Mouse (Mus musculus) cortical plate, adult 2 months (tissue): ENCODE data around the gene Gaa. TPM values are rescaled to one million over a fixed set of nuclear protein-coding genes. Genes with fewer than 3 reads are reported as not detected.

ENCODE experiments used
- H3K27ac ChIP-seq: fragments of 200-500 bp; 2 replicates; pipeline ENCODE4 v1.5.1; 2012; ENCODE audit warnings: low read length, control low read depth, inconsistent platforms; ENCODE audit not compliant: insufficient read depth
- H3K4me1 ChIP-seq: fragments of 200-500 bp; 2 replicates; pipeline ENCODE4 v1.6.1; 2011; ENCODE audit warnings: low read length; ENCODE audit not compliant: control insufficient read depth, insufficient read depth
- H3K4me3 ChIP-seq: fragments of 200-500 bp; 2 replicates; pipeline ENCODE4 v1.5.1; 2011; ENCODE audit warnings: mild to moderate bottlenecking, low read length, control low read depth; ENCODE audit not compliant: insufficient read depth
- CTCF ChIP-seq: fragments of 200-500 bp; IDR thresholded peaks from 2 replicates; pipeline ENCODE4 v1.5.1; 2011; ENCODE audit warnings: mild to moderate bottlenecking, control low read depth, low read length; ENCODE audit not compliant: insufficient read depth; ENCODE audit errors: extremely low read depth
- POLR2A ChIP-seq: fragments of 200-500 bp; IDR thresholded peaks from 2 replicates; pipeline ENCODE4 v1.6.1; 2011; ENCODE audit warnings: mild to moderate bottlenecking, low read length, control low read depth; ENCODE audit not compliant: insufficient read depth; ENCODE audit errors: extremely low read depth
- polyA plus RNA-seq: library from polyadenylated mRNA; depleted of rRNA; stranded (reverse); fragments of >200 nt; gene quantifications from 2 replicates; pipeline ENCODE4 v1.2.3, GENCODE M21; 2012

Gaa gene
- polyA plus RNA-seq, 1 experiment, result 193 TPM

DNA sequence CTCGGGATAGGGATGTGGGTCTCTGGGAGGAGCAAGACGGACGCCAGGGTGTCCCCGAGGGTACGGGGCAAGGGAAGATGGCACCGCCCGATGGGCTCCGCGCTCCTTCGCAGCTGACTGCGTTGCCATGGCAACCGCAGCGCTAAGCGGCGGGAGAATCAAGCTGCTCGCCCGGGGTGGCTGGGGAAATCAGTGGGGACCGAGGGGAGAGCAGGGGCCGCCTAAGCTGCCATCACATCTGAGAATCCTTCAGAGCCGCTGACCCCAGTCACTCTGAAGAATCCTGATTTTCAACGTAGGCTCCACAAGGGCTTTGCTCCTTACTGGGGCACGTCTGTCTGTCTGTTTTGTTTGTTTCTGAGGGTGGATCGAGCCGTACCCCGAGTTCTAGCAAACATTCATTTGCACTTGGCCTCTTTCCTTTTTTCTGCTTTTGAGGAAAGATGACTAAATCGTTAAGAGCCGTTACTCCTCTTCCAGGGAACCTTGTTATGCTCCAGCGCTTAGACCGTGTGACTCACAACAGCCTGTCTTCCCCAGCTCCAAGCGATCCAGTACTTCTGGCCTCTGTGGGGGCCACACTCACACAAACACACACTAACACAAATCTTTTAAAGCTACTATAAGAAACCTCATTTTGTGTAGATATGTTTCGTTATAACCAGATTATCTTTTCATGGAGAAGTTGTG lies 32.7 kb downstream of the Gaa start:
- TF ChIP-seq POLR2A (no peak), CTCF (no peak)
- H3K27ac ChIP-seq, result peak overlapping the region; percentile 90
- peaks cover 3% of the 10 kb centered on the region; the same call in 1 of the 2 replicates for H3K4me1 ChIP-seq
- peak overlapping the region; percentile 59 for H3K4me3 ChIP-seq

DNA sequence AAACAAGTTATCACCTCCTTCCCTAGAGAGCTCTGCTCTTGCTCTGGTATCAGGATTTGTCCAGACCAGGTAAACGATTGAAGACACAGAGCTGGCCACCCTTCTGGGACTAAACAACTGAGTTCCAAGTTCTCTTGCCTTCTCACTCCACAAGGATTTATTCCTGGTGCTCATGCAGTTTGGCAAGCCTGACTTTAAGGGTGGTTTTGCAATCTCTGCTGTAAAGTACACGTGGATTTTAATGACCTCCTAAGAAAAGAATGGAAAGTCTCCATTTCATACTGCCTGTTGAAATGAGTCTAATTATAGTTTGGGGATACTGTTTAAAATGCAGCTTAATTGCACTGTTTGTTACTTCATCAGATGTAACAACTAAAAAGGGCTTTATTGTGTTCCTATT lies 33.3 kb downstream of the Gaa start:
- Histone ChIP-seq H3K27ac (no peak overlapping the region), H3K4me3 (no peak overlapping the region; the same call in 1 of the 2 replicates)

DNA sequence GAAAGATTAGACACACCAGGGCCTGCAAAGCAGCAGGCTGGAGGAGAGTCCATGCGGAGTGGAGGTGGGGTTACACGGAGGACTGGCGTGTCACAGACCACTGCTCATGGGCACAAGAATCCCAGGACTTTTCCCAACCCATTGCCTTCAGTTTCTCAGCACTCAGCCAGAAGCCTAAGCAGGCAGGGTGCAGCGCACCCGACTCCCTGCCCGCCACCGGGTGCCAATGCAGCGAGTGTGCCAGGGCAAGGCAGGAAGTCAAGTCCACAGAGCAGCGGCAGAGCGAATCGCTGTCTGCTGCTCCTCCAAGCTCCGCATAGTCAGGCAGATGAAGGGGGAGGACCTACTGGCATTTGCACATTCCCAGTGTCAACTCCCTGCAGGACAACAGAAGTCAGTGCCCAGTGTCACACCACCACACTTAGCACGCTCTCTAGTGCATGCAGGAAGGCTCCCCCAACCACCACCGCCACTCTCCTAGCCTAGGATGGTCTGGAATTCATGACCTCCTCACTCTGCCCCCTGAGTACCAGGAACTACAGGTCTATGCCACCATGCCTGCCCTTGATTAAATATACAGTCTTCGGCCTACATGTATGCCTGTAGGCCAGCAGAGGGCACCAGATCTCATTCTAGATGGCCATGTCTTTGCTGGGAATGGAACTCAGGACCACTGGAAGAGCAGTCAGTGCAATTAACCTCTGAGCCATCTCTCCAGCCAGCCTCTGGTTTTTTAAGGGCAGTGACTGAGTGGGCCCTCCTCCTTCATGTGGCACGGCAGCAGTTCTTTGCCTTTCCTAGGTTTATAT lies 37.4 kb downstream of the Gaa start:
- TF ChIP-seq POLR2A (no peak), CTCF (peak; percentile 86)
- H3K4me1 ChIP-seq, result no peaks in the 10 kb centered on the region
- H3K27ac ChIP-seq, result no peak overlapping the region
- no peak overlapping the region for H3K4me3 ChIP-seq

More for the DNA sequence above, 33.3 kb downstream of the Gaa start:
- no peak for TF ChIP-seq POLR2A
- no peak for TF ChIP-seq CTCF
- H3K4me1 ChIP-seq, result peaks cover 3% of the 10 kb centered on the region; the same call in 1 of the 2 replicates

DNA sequence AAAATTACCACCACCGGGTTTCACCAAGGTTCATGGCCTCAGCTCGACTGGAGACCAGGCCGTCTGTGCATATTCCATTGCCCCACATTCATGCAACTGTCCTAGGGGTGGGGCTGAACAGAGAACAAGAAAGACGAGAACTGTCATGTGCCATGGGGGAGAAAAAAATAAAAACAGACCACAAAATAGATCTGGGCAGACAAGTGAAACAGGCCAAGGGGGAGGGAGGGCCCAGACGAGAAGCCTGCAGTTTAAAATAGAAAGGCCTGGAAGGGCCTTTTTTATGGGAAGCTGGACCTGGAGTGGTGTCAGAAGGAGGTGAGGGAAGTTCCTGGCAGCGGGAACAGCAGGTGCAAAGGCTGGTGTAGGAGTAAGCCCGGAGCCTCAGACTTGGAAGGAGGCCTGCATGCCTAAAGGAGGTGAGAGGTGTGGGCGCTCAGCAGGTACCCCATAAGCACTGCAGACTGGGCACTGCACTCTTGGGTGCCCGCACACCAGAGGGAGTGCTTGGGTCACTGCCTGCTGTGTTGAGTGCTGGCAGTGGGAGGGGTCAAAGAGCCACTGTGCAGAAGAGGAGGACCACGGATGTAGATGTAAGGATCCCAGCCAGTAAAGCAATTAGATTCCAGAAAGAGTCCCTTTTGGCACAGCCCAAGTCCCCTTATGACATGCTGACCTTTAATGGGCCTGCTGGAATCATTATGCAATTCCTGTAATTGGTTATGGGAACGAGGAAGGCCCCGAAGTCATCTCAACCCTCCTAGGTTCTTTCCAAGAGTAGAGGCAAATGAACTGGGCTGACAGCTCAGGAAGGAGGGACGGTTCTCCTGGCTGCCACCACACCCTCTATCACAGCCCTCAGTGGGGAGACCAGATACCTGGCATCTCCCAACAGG lies 39.3 kb downstream of the Gaa start:
- H3K27ac ChIP-seq, result no peak overlapping the region
- H3K4me1 ChIP-seq, result no peaks in the 10 kb centered on the region
- TF ChIP-seq POLR2A (no peak), CTCF (no peak)
- H3K4me3 ChIP-seq, result no peak overlapping the region

DNA sequence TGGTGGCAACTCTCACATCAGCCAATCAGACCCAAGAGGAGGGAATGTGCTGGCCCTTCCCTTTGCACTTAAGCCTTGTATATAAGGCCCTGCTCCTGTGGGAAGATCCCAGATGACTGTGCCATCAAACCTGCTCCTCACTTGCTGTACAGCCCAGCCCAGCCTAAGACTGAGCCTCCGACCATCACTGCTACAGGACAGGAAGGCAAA lies 39.9 kb downstream of the Gaa start, which contains the start of gene Card14:
Gene Card14, plus strand, starts transcription at position 111 of the 210 bp plus-strand sequence.
- no peak for TF ChIP-seq POLR2A
- no peak for TF ChIP-seq CTCF
- H3K27ac ChIP-seq, result no peak within 1 kb of the TSS
- H3K4me3 ChIP-seq, result no peak within 1 kb of the TSS
- H3K4me1 ChIP-seq, result no peaks in the 10 kb centered on the region

DNA sequence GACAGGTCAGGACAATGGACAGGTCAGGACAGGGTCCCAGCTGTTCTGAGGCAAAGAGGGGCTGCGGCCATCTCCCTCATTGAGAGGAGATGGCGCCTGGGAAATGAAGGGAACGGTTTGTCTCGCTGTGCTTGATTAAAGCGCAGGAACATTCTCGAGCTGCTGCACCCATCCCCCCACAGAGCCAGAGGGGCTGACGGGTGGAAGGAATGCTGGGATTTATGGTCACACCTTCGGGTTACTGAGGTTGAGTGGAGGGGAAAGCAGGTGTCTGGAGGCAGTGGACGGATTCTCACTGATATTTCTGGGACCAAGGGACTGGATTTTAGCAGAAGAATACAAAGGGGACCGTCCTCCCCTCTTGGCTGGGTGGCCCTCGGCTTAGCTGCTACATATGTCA lies 40.2 kb downstream of the Gaa start:
- no peak for TF ChIP-seq POLR2A
- TF ChIP-seq CTCF, result no peak
- no peak overlapping the region for H3K27ac ChIP-seq
- no peaks in the 10 kb centered on the region for H3K4me1 ChIP-seq
- no peak overlapping the region for H3K4me3 ChIP-seq

DNA sequence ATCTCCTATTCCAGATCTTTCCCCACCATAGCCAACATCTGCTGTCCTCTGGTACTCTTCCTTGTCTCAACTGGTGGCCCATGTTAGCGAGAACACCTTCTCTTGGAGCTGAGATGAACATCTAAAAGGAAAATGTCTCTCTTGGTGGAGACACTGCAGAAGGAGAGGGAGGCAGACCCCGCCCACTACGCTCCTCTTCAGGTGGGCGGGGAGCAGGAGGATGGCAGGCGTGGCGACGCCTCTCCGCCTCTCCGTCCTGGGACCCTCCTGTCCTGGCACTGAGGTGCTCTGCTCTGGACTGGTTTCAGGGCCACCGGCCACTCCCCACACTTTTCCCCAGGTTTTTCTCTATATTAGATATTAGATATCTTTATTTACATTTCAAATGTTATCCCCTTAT lies 42.9 kb downstream of the Gaa start:
- no peak overlapping the region for H3K27ac ChIP-seq
- TF ChIP-seq POLR2A, result no peak
- TF ChIP-seq CTCF, result no peak

DNA sequence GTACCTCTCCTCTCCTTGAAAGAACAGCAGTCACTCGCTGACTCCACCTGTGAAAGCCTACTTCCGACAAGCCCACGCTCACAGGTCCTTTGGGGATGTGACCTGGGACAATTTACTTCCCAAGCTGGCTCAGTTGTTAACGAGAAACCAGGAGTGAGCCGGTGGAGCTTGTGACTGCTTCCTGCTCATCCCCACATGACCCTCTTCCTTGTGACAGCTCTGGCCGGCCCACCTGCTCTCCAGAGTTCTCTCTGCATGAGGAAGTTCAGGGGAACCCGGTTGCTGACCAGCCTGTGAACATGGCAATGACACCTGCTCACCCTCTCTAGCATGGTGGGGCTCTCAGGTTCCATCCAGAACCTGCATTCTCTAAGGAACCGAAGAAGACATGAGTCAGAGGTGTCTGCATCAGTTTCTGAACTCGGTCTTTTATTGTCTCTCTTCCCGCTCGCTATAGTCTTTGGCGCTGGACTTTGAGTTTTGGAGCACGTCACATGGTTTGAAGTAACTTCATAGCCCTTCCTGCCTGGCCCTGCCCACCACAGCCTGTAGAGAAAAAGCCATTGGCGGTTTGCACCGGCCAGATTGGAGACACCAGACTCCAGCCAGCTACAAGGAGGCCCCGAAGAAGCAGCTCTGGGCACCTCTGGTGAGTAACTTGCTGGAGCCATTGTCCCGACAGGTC lies 46.7 kb downstream of the Gaa start:
- H3K4me3 ChIP-seq, result no peak overlapping the region
- H3K4me1 ChIP-seq, result no peaks in the 10 kb centered on the region
- no peak overlapping the region for H3K27ac ChIP-seq
- TF ChIP-seq CTCF, result no peak
- TF ChIP-seq POLR2A, result no peak

More for the DNA sequence above, 42.9 kb downstream of the Gaa start:
- Histone ChIP-seq H3K4me3 (no peak overlapping the region), H3K4me1 (no peaks in the 10 kb centered on the region)

DNA sequence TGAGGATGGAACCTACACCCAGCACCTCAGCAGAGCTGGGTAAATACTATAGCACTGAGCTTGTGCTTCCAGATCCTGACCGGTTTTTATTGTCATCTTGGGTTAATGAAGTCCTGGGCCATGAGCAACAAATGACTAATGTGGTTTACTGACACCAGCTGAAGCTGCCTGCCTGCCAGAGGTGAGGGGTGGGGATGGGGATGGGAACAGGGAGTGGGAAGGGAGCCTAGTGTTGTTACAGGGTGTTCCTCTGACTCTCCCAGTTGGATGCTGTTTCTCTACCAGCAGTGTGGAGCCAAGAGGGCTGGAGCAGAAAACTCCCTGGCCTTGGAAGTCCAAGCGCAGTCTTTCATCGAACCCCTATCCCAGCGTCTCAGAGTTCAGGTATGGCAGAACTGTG lies 49.0 kb downstream of the Gaa start:
- H3K27ac ChIP-seq, result no peak overlapping the region
- TF ChIP-seq CTCF (no peak), POLR2A (no peak)

More for the DNA sequence above, 49.0 kb downstream of the Gaa start:
- H3K4me3 ChIP-seq, result no peak overlapping the region
- H3K4me1 ChIP-seq, result no peaks in the 10 kb centered on the region
